ENCODE assay signal across 34 mouse cellular contexts in genomic region chr11:23078541-23078940, GRCm38 (mm10).
"Had no signal": no experiment of that assay in that cellular context is flagged by ENCODE, and none has a peak within 500 bp of the region (broad histone marks: within the 10 kb centered on the region; RNA-seq: fewer than 3 reads in every experiment).

No protein-coding gene starts in this region.

- H3K27ac ChIP-seq: heart, embryonic 13.5 days; heart, embryonic 15.5 days; hindbrain, embryonic 10.5 days; hindbrain, embryonic 12.5 days; hindbrain, embryonic 13.5 days; hindbrain, embryonic 14.5 days; hindbrain, embryonic 15.5 days; hindbrain, postnatal 0 days; intestine, embryonic 15.5 days; kidney, embryonic 15.5 days; kidney, postnatal 0 days; layer of hippocampus, adult 2 months; left cerebral cortex, adult 2 months had no signal

- ATAC-seq: hindbrain, embryonic 16.5 days; hindbrain, postnatal 0 days; inflammation-experienced regulatory T-cells, adult 6 months; intestine, embryonic 15.5 days; intestine, embryonic 16.5 days; intestine, postnatal 0 days had no signal

- H3K4me2 ChIP-seq: heart, embryonic 12.5 days; heart, embryonic 13.5 days; heart, embryonic 15.5 days; hindbrain, embryonic 12.5 days; hindbrain, embryonic 13.5 days; hindbrain, embryonic 14.5 days; hindbrain, embryonic 15.5 days; intestine, embryonic 15.5 days; kidney, embryonic 15.5 days had no signal

- H3K4me3 ChIP-seq: heart, embryonic 12.5 days; heart, embryonic 13.5 days; heart, embryonic 15.5 days; hindbrain, embryonic 10.5 days; hindbrain, embryonic 12.5 days; hindbrain, embryonic 13.5 days; hindbrain, embryonic 15.5 days; intestine, embryonic 15.5 days; kidney, embryonic 15.5 days; layer of hippocampus, adult 2 months; left cerebral cortex, adult 2 months had no signal

- H3K36me3 ChIP-seq: heart, embryonic 12.5 days; heart, embryonic 13.5 days; heart, embryonic 15.5 days; hindbrain, embryonic 10.5 days; hindbrain, embryonic 12.5 days; hindbrain, embryonic 13.5 days; hindbrain, embryonic 15.5 days; intestine, embryonic 15.5 days; kidney, embryonic 15.5 days had no signal

- H3K9ac ChIP-seq: heart, embryonic 12.5 days; heart, embryonic 13.5 days; heart, embryonic 15.5 days; hindbrain, embryonic 12.5 days; hindbrain, embryonic 13.5 days; hindbrain, embryonic 14.5 days; hindbrain, embryonic 15.5 days; intestine, embryonic 15.5 days; kidney, embryonic 15.5 days had no signal

- H3K27me3 ChIP-seq: heart, embryonic 12.5 days; heart, embryonic 13.5 days; heart, embryonic 15.5 days; hindbrain, embryonic 12.5 days; hindbrain, embryonic 13.5 days; hindbrain, embryonic 15.5 days; intestine, embryonic 15.5 days; kidney, embryonic 15.5 days had no signal

- DNase-seq: heart, postnatal 10 days; heart, postnatal 14 days; heart, postnatal 36 days; heart, postnatal 4 days; kidney, adult 11 months; kidney, adult 18-20 months; kidney, adult 2 months; kidney, adult 8-10 months; kidney, adult 9 months; kidney, postnatal 10 days; kidney, postnatal 14 days; kidney, postnatal 25 days; kidney, postnatal 36 days; kidney, postnatal 4 days; layer of hippocampus, adult 9-11 months; layer of hippocampus, postnatal 36 days had no signal

- H3K4me1 ChIP-seq: hindbrain, embryonic 12.5 days; hindbrain, embryonic 13.5 days; hindbrain, embryonic 15.5 days; intestine, embryonic 15.5 days; kidney, embryonic 15.5 days had no signal

- H3K9me3 ChIP-seq: heart, embryonic 12.5 days; heart, embryonic 13.5 days; heart, embryonic 15.5 days; hindbrain, embryonic 10.5 days; hindbrain, embryonic 12.5 days; hindbrain, embryonic 13.5 days; hindbrain, embryonic 15.5 days; intestine, embryonic 15.5 days; kidney, embryonic 15.5 days had no signal
